Mouse (Mus musculus) CH12.LX (cell line): Measurements from ENCODE around the gene Kpna2. TPM values are rescaled to one million over a fixed set of nuclear protein-coding genes. Genes with fewer than 3 reads are reported as not detected.

ENCODE experiments used
- DNase-seq: peaks from one replicate; pipeline ENCODE4 v3.0.0-alpha.2; 2013; ENCODE audit errors: extremely low read depth
- H3K27ac ChIP-seq: 2 replicates; pipeline ENCODE4 v1.5.1; 2012; ENCODE audit warnings: low read depth, mild to moderate bottlenecking, control low read depth, moderate library complexity; ENCODE audit not compliant: insufficient read depth
- H3K27me3 ChIP-seq: replicated peaks from 2 replicates; pipeline ENCODE3; 2012; ENCODE audit warnings: inconsistent platforms
- H3K36me3 ChIP-seq, 2 experiments: replicated peaks in 1 of 2; 2 replicates each; pipeline versions ENCODE3 to v1.6.1; 2012; ENCODE audit warnings: inconsistent platforms in 1 of 2, low read length in 1 of 2, mild to moderate bottlenecking in 1 of 2, mixed read lengths in 1 of 2, moderate library complexity in 1 of 2; ENCODE audit not compliant: control insufficient read depth in 1 of 2, insufficient read depth in 1 of 2
- H3K4me1 ChIP-seq, 2 experiments: 2 replicates each; pipeline ENCODE4 v1.6.1; 2012; ENCODE audit warnings: inconsistent platforms in 1 of 2, moderate library complexity in 1 of 2; ENCODE audit not compliant: insufficient read depth in 2 of 2, control insufficient read depth in 1 of 2
- H3K4me2 ChIP-seq: 2 replicates; pipeline ENCODE4 v1.6.1; 2012; ENCODE audit warnings: low read depth, mild to moderate bottlenecking, control low read depth; ENCODE audit not compliant: poor library complexity, insufficient read depth, severe bottlenecking
- H3K4me3 ChIP-seq, 3 experiments: fragments of 150-350 bp in 1 of 3; sonication (generic) in 1 of 3; replicated peaks in 1 of 3; 2 replicates each; pipeline versions ENCODE3 to v1.5.1; 2011 to 2012; ENCODE audit warnings: low read depth in 2 of 3, low read length in 2 of 3, mild to moderate bottlenecking in 2 of 3, moderate library complexity in 2 of 3, control low read depth in 1 of 3, improper control_type of control experiment in 1 of 3, inconsistent platforms in 1 of 3, mixed read lengths in 1 of 3; ENCODE audit not compliant: poor library complexity in 1 of 3
- H3K79me2 ChIP-seq: replicated peaks from 2 replicates; pipeline ENCODE4 v1.6.1; 2012; ENCODE audit warnings: mild to moderate bottlenecking, moderate library complexity; ENCODE audit not compliant: control insufficient read depth, poor library complexity, insufficient read depth, severe bottlenecking; ENCODE audit errors: extremely low read depth
- H3K9ac ChIP-seq: 2 replicates; pipeline ENCODE4 v1.6.1; 2012; ENCODE audit warnings: low read depth, mild to moderate bottlenecking, control low read depth, moderate library complexity; ENCODE audit not compliant: insufficient read depth
- H3K9me3 ChIP-seq: replicated peaks from 2 replicates; pipeline ENCODE3; 2012; ENCODE audit warnings: low read length, inconsistent platforms, mixed read lengths
- CHD2 ChIP-seq: IDR thresholded peaks from 2 replicates; pipeline ENCODE4 v1.6.1; 2011; ENCODE audit warnings: low read length, improper control_type of control experiment
- ELF1 ChIP-seq: IDR thresholded peaks from 2 replicates; pipeline ENCODE4 v1.6.1; 2014; ENCODE audit warnings: low read depth, mild to moderate bottlenecking, inconsistent platforms, low read length, improper control_type of control experiment
- EP300 ChIP-seq: IDR thresholded peaks from 2 replicates; pipeline ENCODE4 v1.6.1; 2011; ENCODE audit warnings: low read length, improper control_type of control experiment
- IRF4 ChIP-seq: IDR thresholded peaks from 2 replicates; pipeline ENCODE4 v1.6.1; 2014; ENCODE audit warnings: low read depth, mild to moderate bottlenecking, inconsistent platforms, low read length, improper control_type of control experiment
- JUND ChIP-seq: conservative IDR thresholded peaks from 2 replicates; pipeline ENCODE4 v1.6.1; 2011; ENCODE audit warnings: low read depth, low read length, improper control_type of control experiment
- MAX ChIP-seq: IDR thresholded peaks from 2 replicates; pipeline ENCODE4 v1.6.1; 2011; ENCODE audit warnings: low read length, improper control_type of control experiment
- MAZ ChIP-seq: IDR thresholded peaks from 2 replicates; pipeline ENCODE4 v1.6.1; 2012; ENCODE audit warnings: low read depth, mild to moderate bottlenecking, inconsistent platforms, low read length, improper control_type of control experiment, moderate library complexity
- MEF2A ChIP-seq: IDR thresholded peaks from 2 replicates; pipeline ENCODE4 v1.6.1; 2014; ENCODE audit warnings: low read depth, mild to moderate bottlenecking, inconsistent platforms, low read length, improper control_type of control experiment, borderline replicate concordance
- MXI1 ChIP-seq: IDR thresholded peaks from 2 replicates; pipeline ENCODE4 v1.6.1; 2011; ENCODE audit warnings: mild to moderate bottlenecking, low read depth, low read length, improper control_type of control experiment
- NRF1 ChIP-seq: IDR thresholded peaks from 2 replicates; pipeline ENCODE4 v1.6.1; 2014; ENCODE audit warnings: low read depth, mild to moderate bottlenecking, inconsistent platforms, low read length, improper control_type of control experiment, moderate library complexity
- PAX5 ChIP-seq: IDR thresholded peaks from 2 replicates; pipeline ENCODE4 v1.6.1; 2012; ENCODE audit warnings: low read length, inconsistent platforms, mixed read lengths
- POLR2AphosphoS2 ChIP-seq: IDR thresholded peaks from 2 replicates; pipeline ENCODE4 v1.6.1; 2011; ENCODE audit warnings: low read depth, low read length, improper control_type of control experiment
- RAD21 ChIP-seq: IDR thresholded peaks from 2 replicates; pipeline ENCODE4 v1.6.1; 2011; ENCODE audit warnings: low read depth, mild to moderate bottlenecking, low read length, improper control_type of control experiment, moderate library complexity
- SIN3A ChIP-seq: IDR thresholded peaks from 2 replicates; pipeline ENCODE4 v1.6.1; 2012; ENCODE audit warnings: low read length, improper control_type of control experiment, inconsistent platforms
- SMC3 ChIP-seq: IDR thresholded peaks from 2 replicates; pipeline ENCODE4 v1.6.1; 2011; ENCODE audit warnings: low read depth, low read length, improper control_type of control experiment
- UBTF ChIP-seq: IDR thresholded peaks from 2 replicates; pipeline ENCODE4 v1.6.1; 2012; ENCODE audit warnings: low read depth, mild to moderate bottlenecking, inconsistent platforms, low read length, improper control_type of control experiment, moderate library complexity
- USF1 ChIP-seq: IDR thresholded peaks from 2 replicates; pipeline ENCODE4 v1.6.1; 2014; ENCODE audit warnings: low read depth, mild to moderate bottlenecking, inconsistent platforms, low read length, improper control_type of control experiment
- USF2 ChIP-seq: conservative IDR thresholded peaks from 2 replicates; pipeline ENCODE4 v1.6.1; 2011; ENCODE audit warnings: low read depth, low read length, improper control_type of control experiment
- ZKSCAN1 ChIP-seq: IDR thresholded peaks from 2 replicates; pipeline ENCODE4 v1.6.1; 2012; ENCODE audit warnings: low read depth, inconsistent platforms, low read length, improper control_type of control experiment, borderline replicate concordance
- ZMIZ1 ChIP-seq: IDR thresholded peaks from 2 replicates; pipeline ENCODE4 v1.6.1; 2012; ENCODE audit warnings: low read depth, mild to moderate bottlenecking, inconsistent platforms, low read length, improper control_type of control experiment
- dilution Hi-C: fragments of 300-500 bp; cut with MboI; formaldehyde crosslinking; loops from 2 replicates; pipeline ENCODE4 v1.14.3; 2020; ENCODE audit warnings: low sequenced_read_pairs; ENCODE audit not compliant: extremely low pct_unique_long_range_greater_than_20kb, extremely low pct_ligation_motif_present
- in situ Hi-C: fragments of 300-500 bp; cut with MboI; formaldehyde crosslinking; loops from 3 replicates; pipeline ENCODE4 v1.14.3; 2019; ENCODE audit warnings: low sequenced_read_pairs, low pct_ligation_motif_present, low pct_unique_long_range_greater_than_20kb, mixed read lengths
- polyA plus RNA-seq: library from polyadenylated mRNA; unstranded; fragments of >175 nt; gene quantifications from 2 replicates; pipeline ENCODE4 v1.2.1, GENCODE M21; 2012; ENCODE audit warnings: low read depth; ENCODE audit not compliant: insufficient read length
- total RNA-seq, 2 experiments: library from RNA; depleted of rRNA; stranded (reverse); fragments of 300-350 nt in 1 of 2; fragments of >200 nt in 1 of 2; gene quantifications; 2 replicates each; pipeline ENCODE4 v1.2.3; 2012 to 2014

Kpna2 gene
- total and polyA plus RNA-seq, 3 experiments = 327 to 759 (median 582) TPM

DNA sequence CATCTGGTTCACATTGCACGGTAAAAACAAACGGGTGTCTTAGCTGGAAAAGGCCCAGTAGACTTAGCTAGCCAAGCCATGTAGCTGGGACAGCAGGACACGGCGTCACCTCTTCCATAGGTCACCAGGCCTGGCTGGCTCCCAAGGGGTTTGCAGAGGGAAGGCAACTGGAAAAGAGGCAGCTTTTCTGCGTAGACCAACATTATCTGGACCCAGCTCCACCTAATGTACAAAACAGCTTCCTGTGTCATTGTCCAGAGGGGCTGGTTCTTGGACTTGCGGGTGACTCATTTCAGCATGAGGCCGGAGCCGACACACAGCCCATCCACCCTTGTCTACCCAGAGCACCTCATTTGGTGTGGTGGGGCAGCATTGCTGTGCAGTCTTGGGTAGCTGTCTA is 23.1 kb downstream of the Kpna2 start:
- no peak overlapping the region for H3K4me2 ChIP-seq
- dilution Hi-C loops (no loop called here), in situ Hi-C loops (loop anchor here (10.0 kb wide), 1 partner anchor 131 kb away; no protein-coding TSS in a partner anchor)

DNA sequence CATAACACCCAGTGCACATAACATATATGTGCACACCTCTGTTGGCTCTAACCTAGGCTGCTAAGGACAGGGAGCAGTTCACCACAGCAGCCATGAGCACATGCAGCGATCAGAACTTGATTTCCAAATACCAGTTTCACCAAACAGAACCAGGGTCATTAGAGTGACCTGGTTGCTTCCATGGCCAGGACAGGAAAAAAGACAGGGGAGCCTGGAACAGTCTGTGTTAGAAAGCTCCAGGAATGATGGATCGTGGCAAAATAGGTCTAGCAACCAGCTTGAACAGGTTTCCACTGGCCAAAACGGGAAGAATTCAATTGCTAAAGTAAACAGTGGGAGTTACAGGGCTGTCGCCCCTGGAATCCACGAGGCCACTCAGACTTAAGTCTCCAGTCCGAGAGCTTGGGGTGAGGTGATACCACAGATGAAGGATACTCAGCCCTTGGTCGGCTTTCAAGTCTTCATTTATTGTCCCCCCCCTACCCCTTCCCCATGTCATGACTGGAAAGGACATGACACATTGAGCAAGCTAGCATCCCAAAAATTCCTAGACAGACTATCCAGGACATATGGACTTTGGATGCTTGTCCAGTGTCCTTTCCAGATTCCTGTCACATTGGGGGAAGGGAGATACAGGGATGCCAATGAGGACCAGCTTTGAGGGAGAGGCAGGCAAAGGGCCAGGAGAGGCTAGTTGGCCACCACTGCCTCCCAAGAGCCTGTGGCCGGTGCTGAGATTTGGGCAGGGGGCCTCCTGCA is 23.7 kb downstream of the Kpna2 start:
- Histone ChIP-seq H3K9ac (no peak overlapping the region), H3K4me3 (no peak overlapping the region), H3K4me1 (peaks cover 0 to 7% of the 10 kb centered on the region in 2 experiments; a peak in 1 of 4 replicates), H3K79me2 (no peaks in the 10 kb centered on the region), H3K4me2 (no peak overlapping the region), H3K9me3 (no peaks in the 10 kb centered on the region), H3K27ac (no peak overlapping the region), H3K36me3 (peaks cover 0 to 17% of the 10 kb centered on the region in 2 experiments), H3K27me3 (no peaks in the 10 kb centered on the region)
- DNase-seq = no peak
- dilution Hi-C loops (no loop called here), in situ Hi-C loops (loop anchor here (10.0 kb wide), 1 partner anchor 131 kb away; no protein-coding TSS in a partner anchor)
- TF ChIP-seq MAZ (no peak), SIN3A (no peak)

More for the DNA sequence above, 23.1 kb downstream of the Kpna2 start:
- DNase-seq = no peak
- H3K27ac ChIP-seq = no peak overlapping the region
- H3K4me3 ChIP-seq = no peak overlapping the region
- H3K27me3 ChIP-seq = no peaks in the 10 kb centered on the region
- no peaks in the 10 kb centered on the region for H3K79me2 ChIP-seq
- H3K4me1 ChIP-seq = peaks cover 0 to 7% of the 10 kb centered on the region in 2 experiments; a peak in 1 of 4 replicates
- peaks cover 0 to 17% of the 10 kb centered on the region in 2 experiments for H3K36me3 ChIP-seq
- TF ChIP-seq CHD2 (no peak), MAX (no peak), NRF1 (no peak), USF1 (no peak), IRF4 (no peak), SMC3 (no peak), UBTF (no peak), ZMIZ1 (no peak), JUND (no peak), ZKSCAN1 (no peak), EP300 (no peak), RAD21 (no peak), ELF1 (no peak), MEF2A (no peak), PAX5 (no peak), MXI1 (no peak), USF2 (no peak), POLR2AphosphoS2 (no peak)
- H3K9ac ChIP-seq = no peak overlapping the region
- H3K9me3 ChIP-seq = no peaks in the 10 kb centered on the region
